Mouse (Mus musculus) erythroid progenitor cell, adult 5-6 weeks (primary cell): ENCODE data around the gene Mettl26. TPM values are rescaled to one million over a fixed set of nuclear protein-coding genes. Genes with fewer than 3 reads are reported as not detected.

Source experiments
- ATAC-seq: replicated peaks from 2 replicates; pipeline ENCODE4 v1.8.0; 2016; ENCODE audit warnings: moderate number of reproducible peaks, mild to moderate bottlenecking, moderate TSS enrichment, inconsistent platforms; ENCODE audit not compliant: poor library complexity, low FRiP score, severe bottlenecking
- total RNA-seq, 2 experiments: library from RNA; stranded (forward) in 1 of 2; stranded (reverse) in 1 of 2; fragments of 150-400 nt in 1 of 2; fragments of 186-747, 209-891 nt in 1 of 2; gene quantifications; 2 replicates each; pipeline versions ENCODE4 v1.2.3 to v1.2.4; 2015 to 2017; ENCODE audit warnings: low replicate concordance in 2 of 2

Mettl26 gene
- total RNA-seq, 2 experiments from 2014 or later, result 7.7 to 10.1 TPM

GRCm38 (mm10) chr17:25836397-25837075 is 38.3 kb upstream of the Mettl26 start:
- ATAC-seq, result no peak

GRCm38 (mm10) chr17:25837076-25837410 is 37.8 kb upstream of the Mettl26 start, which contains the start of gene Rhbdl1:
TSS of gene Rhbdl1 (minus strand) at chr17:25837295.
- no peak for ATAC-seq

GRCm38 (mm10) chr17:25837533-25837932 is 37.3 kb upstream of the Mettl26 start:
- ATAC-seq, result no peak

- no peak for ATAC-seq
These were observed 36.0 kb upstream of the Mettl26 start for GRCm38 (mm10) chr17:25838904-25839303.

GRCm38 (mm10) chr17:25839455-25840235 is 35.2 kb upstream of the Mettl26 start:
- ATAC-seq, result no peak

- ATAC-seq, result no peak
These were observed 34.4 kb upstream of the Mettl26 start for GRCm38 (mm10) chr17:25840519-25840918.

GRCm38 (mm10) chr17:25841117-25841880 is 33.6 kb upstream of the Mettl26 start, which contains the start of gene Gm20683:
TSS of gene Gm20683 (minus strand) at chr17:25841763.
- ATAC-seq, result no peak

- ATAC-seq, result no peak
These were observed 32.4 kb upstream of the Mettl26 start for GRCm38 (mm10) chr17:25842509-25842908.

- no peak for ATAC-seq
These were observed 31.8 kb upstream of the Mettl26 start for GRCm38 (mm10) chr17:25843122-25843521.

- peak; percentile 41 for ATAC-seq
These were observed 31.1 kb upstream of the Mettl26 start for GRCm38 (mm10) chr17:25843636-25844395.

GRCm38 (mm10) chr17:25844396-25844901 is 30.4 kb upstream of the Mettl26 start, which contains the start of gene Rhot2:
TSS of gene Rhot2 (minus strand) at chr17:25844851.
- peak; percentile 92 for ATAC-seq

GRCm38 (mm10) chr17:25860229-25860628 is 14.6 kb upstream of the Mettl26 start:
- ATAC-seq, result no peak

- peak; percentile 94 for ATAC-seq
These were observed 13.8 kb upstream of the Mettl26 start, which contains the start of gene Wdr90 for GRCm38 (mm10) chr17:25860832-25861703. TSS of gene Wdr90 (minus strand) at chr17:25861501.

- ATAC-seq, result no peak
These were observed 12.9 kb upstream of the Mettl26 start for GRCm38 (mm10) chr17:25861704-25862612.

- ATAC-seq, result no peak
These were observed 11.2 kb upstream of the Mettl26 start for GRCm38 (mm10) chr17:25863681-25864080.

GRCm38 (mm10) chr17:25864311-25864710 is 10.6 kb upstream of the Mettl26 start:
- no peak for ATAC-seq

GRCm38 (mm10) chr17:25865288-25865687 is 9.6 kb upstream of the Mettl26 start:
- no peak for ATAC-seq
